Mouse (Mus musculus) liver, adult 2 months (tissue): ENCODE data around the gene Phf11d.

ENCODE experiments used
- CTCF ChIP-seq: fragments of 200-500 bp; IDR thresholded peaks from 2 replicates; pipeline ENCODE4 v1.5.1; 2011; ENCODE audit warnings: low read depth, low read length, control low read depth
- POLR2A ChIP-seq: fragments of 200-500 bp; IDR thresholded peaks from 2 replicates; pipeline ENCODE4 v1.6.1; 2011; ENCODE audit warnings: low read length, control low read depth; ENCODE audit not compliant: insufficient read depth; ENCODE audit errors: extremely low read depth

DNA sequence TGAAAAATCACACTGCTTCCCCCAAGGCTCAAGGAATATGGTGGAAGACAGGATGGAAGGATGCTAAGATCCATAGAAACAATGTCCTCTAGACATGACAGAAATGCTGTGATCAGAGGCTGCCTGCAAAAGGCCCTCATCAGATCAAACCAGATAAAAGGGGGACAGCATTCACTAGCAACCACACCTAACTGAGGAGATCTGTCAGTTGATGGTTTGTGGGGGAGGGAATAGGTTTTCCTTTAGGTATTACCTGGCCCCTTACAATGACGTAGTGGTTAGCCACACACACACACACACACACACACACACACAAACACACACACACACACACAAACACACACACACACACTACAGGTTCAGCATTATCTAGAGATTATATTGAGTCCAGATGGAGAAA is 25.7 kb downstream of the Phf11d start:
- TF ChIP-seq CTCF (no peak), POLR2A (no peak)
